Mouse (Mus musculus) heart, embryonic 13.5 days (tissue): Measurements from ENCODE around the gene Dpy19l2. TPM values are rescaled to one million over a fixed set of nuclear protein-coding genes. Genes with fewer than 3 reads are reported as not detected.

Experiments used
- ATAC-seq: fragments of 200-750 bp; cut with Nextera tagmentation; 2 replicates; pipeline ENCODE4 v1.8.0; 2017; ENCODE audit warnings: moderate TSS enrichment; ENCODE audit not compliant: insufficient number of reproducible peaks, low FRiP score, low TSS enrichment; ENCODE audit errors: extremely low read depth
- H3K27ac ChIP-seq: fragments of 300-500 bp; sonication (generic); replicated peaks from 2 replicates; pipeline ENCODE4 v1.5.1; 2015; ENCODE audit warnings: moderate library complexity, mild to moderate bottlenecking, inconsistent platforms
- H3K27me3 ChIP-seq: fragments of 300-500 bp; sonication (generic); replicated peaks from 2 replicates; pipeline ENCODE4 v1.6.1; 2015; ENCODE audit warnings: mild to moderate bottlenecking, inconsistent platforms
- H3K36me3 ChIP-seq: fragments of 300-500 bp; sonication (generic); 2 replicates; pipeline ENCODE4 v1.6.1; 2015; ENCODE audit warnings: mild to moderate bottlenecking, inconsistent platforms
- H3K4me1 ChIP-seq: fragments of 300-500 bp; sonication (generic); 2 replicates; pipeline ENCODE4 v1.6.1; 2015; ENCODE audit warnings: inconsistent platforms
- H3K4me2 ChIP-seq: fragments of 300-500 bp; sonication (generic); 2 replicates; pipeline ENCODE4 v1.6.1; 2015; ENCODE audit warnings: inconsistent platforms, mild to moderate bottlenecking, moderate library complexity
- H3K4me3 ChIP-seq: fragments of 300-500 bp; sonication (generic); 2 replicates; pipeline ENCODE4 v1.5.1; 2015; ENCODE audit warnings: moderate library complexity, mild to moderate bottlenecking, inconsistent platforms
- H3K9ac ChIP-seq: fragments of 300-500 bp; sonication (generic); 2 replicates; pipeline ENCODE4 v1.6.1; 2015; ENCODE audit warnings: inconsistent platforms, mild to moderate bottlenecking, moderate library complexity
- H3K9me3 ChIP-seq: fragments of 300-500 bp; sonication (generic); 2 replicates; pipeline ENCODE4 v1.6.1; 2016; ENCODE audit warnings: inconsistent platforms
- WGBS: fragments of 180-500 bp; shearing (Covaris S2); methylation state at CpG from one replicate; pipeline ENCODE4 v1.1.7; 2015; ENCODE audit warnings: mixed read lengths; 5-methylcytosine and 5-hydroxymethylcytosine counted together
- polyA plus RNA-seq: library from polyadenylated mRNA; unstranded; fragments of >200 nt; fragmentation: Nextera tagmentation; extraction: Ambion mirVana; gene quantifications from 2 replicates; pipeline ENCODE4 v1.2.1, GENCODE M21; 2015

Dpy19l2 gene
- polyA plus RNA-seq, 1 experiment from 2014 or later = 0.21 TPM

GRCm38 (mm10) chr9:24511371-24512120 lies 184.5 kb downstream of the Dpy19l2 start:
- Histone ChIP-seq H3K36me3 (no peaks in the 10 kb centered on the region), H3K4me3 (no peak overlapping the region), H3K27ac (no peak overlapping the region), H3K9ac (no peak overlapping the region), H3K27me3 (no peaks in the 10 kb centered on the region), H3K4me2 (no peak overlapping the region), H3K4me1 (no peaks in the 10 kb centered on the region), H3K9me3 (no peaks in the 10 kb centered on the region)
- WGBS = 84% methylated on average over 4 of the region's 4 CpGs
- no peak for ATAC-seq

- H3K4me3 ChIP-seq = no peak overlapping the region
- H3K36me3 ChIP-seq = no peaks in the 10 kb centered on the region
- no peak for ATAC-seq
Observed at GRCm38 (mm10) chr9:24508880-24509279, 187.2 kb downstream of the Dpy19l2 start.

More at GRCm38 (mm10) chr9:24508880-24509279, 187.2 kb downstream of the Dpy19l2 start:
- H3K9me3 ChIP-seq = no peaks in the 10 kb centered on the region
- H3K27me3 ChIP-seq = no peaks in the 10 kb centered on the region
- no peak overlapping the region for H3K4me2 ChIP-seq
- no peak overlapping the region for H3K9ac ChIP-seq
- 0 out of 2 replicates have a peak, but pooled peaks cover 2% of the 10 kb centered on the region for H3K4me1 ChIP-seq
- 76% methylated on average over 4 of the region's 4 CpGs for WGBS
- H3K27ac ChIP-seq = no peak overlapping the region

Other genes with a start within 250 kb of the Dpy19l2 start
- gene Dpy19l1, start 193.2 kb downstream of the Dpy19l2 start, polyA plus RNA-seq = 5.8 and 6.4 TPM in 2 replicates
- not detected in 2 replicates for gene Cypt4, start 71.1 kb downstream of the Dpy19l2 start, polyA plus RNA-seq
- gene Tbx20, start 78.0 kb upstream of the Dpy19l2 start, polyA plus RNA-seq = 68.8 and 69.5 TPM in 2 replicates